Mouse (Mus musculus): ENCODE data around the gene Pmm1.
"Not testable (repeated sequence)": the region's sequence is repeated elsewhere in the genome, so short reads cannot be mapped to it uniquely, and the experiment has no call there.

Gene Pmm1

DNA sequence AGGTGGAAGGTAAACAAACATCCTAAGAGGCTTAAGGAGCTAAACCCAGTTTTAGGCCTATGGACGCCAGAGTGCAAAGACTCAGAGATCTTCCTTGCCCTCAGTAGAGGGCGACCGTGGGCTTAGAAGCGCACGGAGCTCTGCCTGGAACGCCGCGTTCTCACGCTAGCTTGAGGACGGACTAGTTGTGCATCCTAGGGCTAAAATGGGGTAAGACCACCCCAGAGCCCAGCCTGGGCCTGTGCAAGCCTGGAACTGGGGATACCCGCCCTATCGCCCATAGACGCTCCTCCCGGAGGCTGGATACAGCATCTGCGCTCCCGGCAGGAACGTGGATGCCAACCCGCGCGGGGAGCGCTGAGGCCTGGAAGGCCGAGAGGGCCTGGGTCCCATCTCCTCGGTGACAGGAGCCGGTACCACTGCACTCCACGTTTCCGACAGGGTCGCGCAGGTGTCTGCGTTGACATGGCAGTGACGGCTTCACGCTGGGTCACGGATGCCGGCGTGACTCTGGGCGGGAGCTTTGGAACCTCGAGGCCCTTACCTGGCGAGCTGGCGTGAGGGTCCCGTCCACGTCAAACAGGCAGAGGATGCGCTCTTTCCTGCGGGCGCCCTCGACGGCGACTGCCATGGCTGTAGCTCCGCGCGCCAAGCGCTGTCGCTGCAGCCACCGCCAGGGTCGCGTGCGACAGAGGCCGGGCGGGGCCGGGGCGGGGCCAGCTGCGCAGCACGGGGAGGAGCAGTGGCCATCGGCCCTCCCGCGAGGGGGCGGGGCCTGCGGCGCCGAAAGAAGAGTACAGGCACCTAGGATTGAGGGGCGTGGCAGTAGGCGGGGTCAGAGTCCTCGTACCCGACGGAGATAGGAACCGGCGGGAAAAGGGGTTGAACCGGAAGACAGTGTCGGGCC is at the start of gene Pmm1:
TSS of gene Pmm1 (minus strand) at position 760 of the 907 bp plus-strand sequence.
- DNase-seq (ENCODE audit: low read depth in 2 of 2, low spot score in 2 of 2): peak; percentile 96 to 98

DNA sequence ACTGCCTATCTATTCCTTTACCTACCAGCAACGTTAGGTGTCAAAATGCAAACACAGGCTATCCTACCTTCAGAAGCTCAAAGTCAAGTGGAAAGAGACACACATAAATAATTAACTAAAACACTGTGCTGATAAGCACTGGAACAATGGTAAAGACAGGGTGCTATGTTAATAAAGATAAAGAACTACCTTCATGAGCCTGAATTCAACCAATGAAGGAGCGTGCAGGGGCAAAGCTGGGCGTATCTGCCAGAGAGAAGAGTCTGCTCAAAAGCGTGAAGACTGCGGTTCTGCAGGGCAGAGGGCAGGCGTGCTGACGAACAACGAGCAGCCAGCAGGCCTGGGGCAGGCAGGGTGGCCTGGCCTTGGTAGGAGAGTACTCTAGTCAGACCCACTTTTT is 43.5 kb upstream of the Pmm1 start:
- DNase-seq (ENCODE audit: low read depth in 2 of 2, low spot score in 2 of 2): no peak

DNA sequence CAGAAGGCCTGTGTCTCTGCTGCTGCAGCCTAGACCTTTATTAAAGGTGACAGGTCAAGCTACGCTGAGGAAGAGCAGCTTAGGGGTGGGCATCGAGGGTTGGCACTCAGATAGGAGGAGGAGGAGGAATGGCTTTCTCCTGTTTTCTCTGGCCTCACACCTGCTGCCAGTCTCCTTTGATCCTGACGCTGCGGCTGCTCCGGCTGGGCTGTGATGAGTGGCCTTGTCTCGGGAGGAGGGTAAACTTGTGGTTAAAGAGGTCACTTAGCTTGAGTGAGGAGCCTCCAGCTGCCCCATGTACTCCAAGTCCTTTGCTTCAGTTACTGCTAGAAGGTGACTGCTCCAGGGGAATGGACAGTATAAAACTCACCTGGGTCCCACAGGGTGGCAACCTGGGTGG is 33.3 kb upstream of the Pmm1 start:
- no peak for DNase-seq (ENCODE audit: low read depth in 2 of 2, low spot score in 2 of 2)

DNA sequence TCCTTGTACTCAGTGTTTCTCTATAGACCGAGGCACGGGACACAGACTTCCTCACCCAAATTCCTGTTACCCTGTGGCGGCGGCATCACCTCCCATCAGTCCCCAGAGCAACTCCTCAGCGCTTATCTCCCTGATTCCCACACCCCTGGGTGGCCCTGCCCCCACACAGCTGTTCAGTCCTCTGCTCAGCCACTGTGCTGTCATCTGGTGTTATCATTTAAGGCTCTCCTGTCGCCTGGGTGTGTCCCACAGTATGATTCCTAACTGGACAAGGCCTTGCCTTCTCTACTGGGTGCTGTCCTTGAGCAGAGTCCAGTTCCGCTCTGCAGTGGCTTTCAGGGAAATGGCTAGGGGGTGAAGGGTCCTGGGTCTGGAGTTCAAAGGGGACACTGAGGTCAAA is 29.8 kb upstream of the Pmm1 start:
- no peak for DNase-seq (ENCODE audit: low read depth in 2 of 2, low spot score in 2 of 2)

DNA sequence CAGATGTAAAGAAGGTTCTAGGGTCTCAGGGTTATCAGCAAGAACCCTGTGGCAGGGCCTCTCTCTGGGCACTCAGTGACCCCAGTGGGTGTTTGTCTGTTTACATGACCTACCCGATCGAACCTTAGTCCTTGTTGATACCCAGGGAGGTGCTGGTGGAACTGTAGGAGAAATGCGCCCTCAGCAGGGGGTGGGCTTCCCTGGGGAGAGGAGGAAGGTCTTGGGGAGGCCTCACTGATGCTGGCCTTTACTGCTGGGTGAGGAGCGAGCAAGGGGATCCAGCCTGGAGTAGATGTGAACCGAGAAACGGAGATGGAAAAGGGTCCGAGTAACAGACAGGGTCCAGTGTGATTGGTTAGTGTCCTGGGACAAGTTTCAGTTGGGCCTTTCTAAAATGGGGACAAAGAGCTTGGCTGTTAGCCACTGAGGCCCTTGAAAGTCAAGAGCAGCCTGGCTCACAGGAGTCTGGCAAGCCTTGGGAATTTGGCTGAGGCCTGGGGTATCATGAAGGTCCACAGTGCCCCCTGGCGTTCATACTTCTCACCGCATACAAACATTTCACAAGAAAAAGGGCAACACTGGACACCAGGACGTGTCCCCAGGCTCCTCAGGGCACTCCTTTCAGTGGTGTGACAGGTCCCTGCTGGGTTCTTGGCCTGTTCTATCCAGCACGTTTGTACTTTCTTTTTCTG is 28.8 kb upstream of the Pmm1 start:
- DNase-seq (ENCODE audit: low read depth in 2 of 2, low spot score in 2 of 2): peak; percentile 29 to 63

DNA sequence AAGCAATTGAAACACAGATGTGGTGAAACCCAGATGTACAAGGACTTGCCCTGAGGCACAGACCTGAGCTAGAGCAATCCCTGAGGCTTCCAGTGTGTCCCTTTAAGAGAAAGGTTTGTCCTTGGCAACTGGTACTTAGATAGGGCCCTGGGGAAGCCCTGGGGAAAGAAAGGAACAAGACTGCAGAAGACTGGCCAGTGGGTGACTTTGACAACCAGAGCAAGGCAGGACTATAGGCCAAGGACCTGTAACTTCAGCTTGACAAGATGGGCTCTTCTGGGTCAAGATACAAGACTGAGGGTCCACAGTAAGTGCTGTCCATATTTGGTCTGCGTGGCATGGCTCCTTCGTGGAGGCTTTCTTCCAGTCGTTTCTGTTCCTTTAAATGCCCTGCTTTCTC is 26.9 kb upstream of the Pmm1 start, which contains the start of gene Xrcc6:
TSS of gene Xrcc6 (plus strand) at position 190 of the 400 bp plus-strand sequence.
- no peak for DNase-seq (ENCODE audit: low read depth in 2 of 2, low spot score in 2 of 2)

DNA sequence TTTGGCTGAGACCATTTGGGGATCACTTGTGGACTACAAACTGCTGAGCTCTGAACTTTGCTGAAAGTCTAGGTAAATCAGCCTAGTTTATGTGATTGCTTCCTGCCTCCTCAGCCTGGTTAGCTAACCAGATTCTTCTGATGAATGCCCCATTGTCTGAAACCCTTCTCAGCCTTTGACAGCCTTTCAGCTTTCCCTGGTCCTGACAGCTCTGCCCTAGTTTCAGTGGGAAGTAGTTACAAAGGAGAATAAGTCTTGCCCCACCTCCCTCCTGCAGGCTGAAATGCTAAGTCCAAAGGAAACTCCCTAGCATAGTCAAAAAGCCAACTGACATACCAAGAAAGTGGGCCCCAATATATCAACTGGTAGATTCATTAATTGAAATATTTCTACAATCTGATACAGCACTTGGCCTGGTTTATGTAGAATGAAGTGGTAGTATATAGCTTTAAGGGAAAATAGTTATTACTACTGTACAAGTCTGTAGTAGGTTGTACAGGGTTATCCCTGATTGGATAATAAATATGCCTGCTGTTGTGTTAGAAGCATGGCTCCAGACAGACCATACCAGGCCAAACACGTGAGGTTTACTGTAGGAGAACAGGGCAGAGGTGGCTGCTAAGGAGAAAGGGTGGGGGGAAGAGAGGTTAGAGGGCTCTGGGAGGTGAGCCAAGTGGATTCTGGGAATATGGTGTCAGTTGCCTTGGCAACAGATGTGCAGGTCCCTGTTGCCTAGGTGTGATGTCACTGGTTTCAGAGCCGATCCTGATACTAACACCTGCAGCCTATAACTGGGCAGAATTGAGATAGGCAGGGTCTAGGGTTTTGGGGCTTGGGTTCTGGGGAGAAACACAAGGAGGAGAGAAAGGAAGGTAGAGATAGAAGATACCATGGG is 24.8 kb upstream of the Pmm1 start:
- DNase-seq (ENCODE audit: low read depth in 2 of 2, low spot score in 2 of 2): no peak

DNA sequence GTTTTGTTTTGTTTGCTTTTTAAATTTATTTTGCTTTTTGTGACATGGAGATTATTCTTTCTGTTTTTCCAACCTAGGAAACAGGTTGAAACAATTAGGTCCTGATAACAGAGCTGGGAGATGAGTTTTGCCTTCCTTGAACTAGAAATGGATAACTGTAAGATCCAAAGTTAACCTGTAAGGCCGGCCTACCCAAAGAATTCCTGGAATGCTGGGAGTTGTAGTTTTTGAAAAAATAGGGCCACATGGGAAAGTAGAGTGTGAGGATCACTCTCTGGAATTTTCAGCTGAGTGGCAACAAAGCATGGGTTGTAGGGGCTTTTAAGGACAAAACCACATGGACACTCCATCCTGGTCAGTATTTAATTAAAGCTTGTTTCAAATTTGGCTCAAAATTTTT is 21.4 kb upstream of the Pmm1 start:
- no peak for DNase-seq (ENCODE audit: low read depth in 2 of 2, low spot score in 2 of 2)

DNA sequence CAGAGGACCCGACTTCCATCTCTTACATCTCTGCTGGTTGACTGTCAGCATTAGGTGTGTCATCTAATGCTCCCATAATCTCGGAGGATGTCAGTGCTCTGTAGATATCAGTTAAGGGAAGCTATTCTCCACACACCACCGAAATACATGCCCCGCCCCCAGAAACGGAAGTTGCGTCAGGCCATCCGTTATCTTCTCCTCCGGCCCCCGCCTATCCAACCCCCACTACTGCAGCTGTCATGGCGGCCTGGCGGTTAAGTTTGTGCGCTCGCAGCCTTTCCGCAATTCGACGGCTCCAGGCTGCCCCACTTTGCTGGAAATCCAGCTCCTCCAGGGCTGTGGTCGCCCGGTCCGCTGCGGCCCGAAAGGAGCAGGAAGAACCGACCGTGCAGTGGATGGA is 19.6 kb upstream of the Pmm1 start, which contains the start of gene 1700029P11Rik:
TSS of gene 1700029P11Rik (plus strand) at position 220 of the 400 bp plus-strand sequence.
- DNase-seq (ENCODE audit: low read depth in 2 of 2, low spot score in 2 of 2): no peak

DNA sequence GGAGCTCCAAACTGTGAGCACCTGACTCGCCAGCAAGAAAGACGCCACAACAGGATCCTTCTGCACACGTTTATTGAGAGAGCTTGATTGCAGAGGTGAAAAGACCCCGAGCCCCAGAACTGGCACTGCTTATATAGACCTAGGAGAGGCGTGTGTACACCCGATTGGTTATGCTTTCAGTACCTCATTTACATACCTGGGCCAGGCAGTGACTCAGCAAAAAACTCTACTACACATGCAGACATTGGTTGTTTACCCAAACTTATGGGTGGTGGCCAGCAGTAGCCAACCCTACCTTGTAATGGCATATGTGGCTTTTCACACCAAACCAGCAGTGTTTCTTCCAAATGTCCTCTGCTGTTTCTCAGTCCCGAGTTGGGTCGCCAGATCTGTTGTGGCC is 14.4 kb upstream of the Pmm1 start:
- not testable (repeated sequence) for DNase-seq (ENCODE audit: low read depth in 2 of 2, low spot score in 2 of 2)

DNA sequence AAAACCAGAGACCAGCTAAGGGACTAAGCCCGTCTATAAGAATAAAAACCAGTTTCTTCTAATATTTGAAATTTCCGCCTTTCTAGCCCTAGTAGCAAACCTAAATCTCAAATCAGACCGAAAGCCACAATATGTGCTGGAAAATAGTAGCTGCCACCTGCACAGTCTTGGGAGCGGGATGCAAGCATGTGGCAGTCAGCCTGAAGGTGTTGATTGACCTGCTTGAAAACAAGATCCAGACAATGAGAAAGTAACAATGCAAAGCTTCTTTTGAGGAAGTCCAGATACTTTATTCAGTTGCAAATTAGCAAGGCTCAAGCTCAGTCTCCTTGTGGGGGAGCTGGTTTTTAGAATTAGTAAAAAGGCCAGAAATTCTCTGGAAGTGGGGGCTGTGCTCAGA is 9.8 kb upstream of the Pmm1 start:
- not testable (repeated sequence) for DNase-seq (ENCODE audit: low read depth in 2 of 2, low spot score in 2 of 2)

DNA sequence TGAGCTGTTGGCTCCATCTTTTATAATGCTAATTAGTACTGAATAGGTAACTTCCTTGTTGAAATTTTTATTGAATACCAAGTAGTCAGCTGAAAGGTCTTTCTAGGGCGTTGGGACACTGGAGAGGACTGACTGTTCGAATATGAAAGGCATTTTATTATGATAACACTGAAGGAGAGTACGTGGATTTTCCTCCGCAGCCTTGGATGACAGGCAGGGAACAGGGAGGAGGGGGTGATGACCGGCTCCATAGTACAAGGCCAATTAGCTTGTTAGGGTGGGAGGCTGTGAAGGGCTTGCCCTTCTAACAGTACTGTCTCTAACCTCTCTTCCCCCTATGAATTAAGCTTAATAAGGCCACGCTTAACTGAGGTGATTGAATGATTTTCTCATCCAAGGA is 8.9 kb upstream of the Pmm1 start:
- not testable (repeated sequence) for DNase-seq (ENCODE audit: low read depth in 2 of 2, low spot score in 2 of 2)

DNA sequence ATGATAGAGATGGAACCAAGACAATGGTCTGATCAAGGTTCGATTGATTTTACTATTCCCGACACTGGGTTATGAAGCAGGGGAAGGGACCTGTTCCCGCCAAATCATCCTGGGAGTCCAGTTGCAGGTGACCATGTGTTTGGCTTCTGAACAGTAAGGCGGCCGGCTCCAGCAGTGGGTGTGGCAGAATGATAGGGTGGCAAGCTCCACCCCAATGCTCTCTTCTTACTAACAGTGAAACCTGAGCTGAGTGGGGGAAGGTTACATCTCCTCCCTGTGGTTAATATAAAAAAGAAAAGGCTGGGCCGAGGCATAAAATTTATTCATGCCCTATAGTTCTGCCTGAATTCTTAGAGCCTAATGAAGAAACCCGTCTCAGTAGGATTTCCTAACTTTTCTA is 8.4 kb upstream of the Pmm1 start:
- no peak for DNase-seq (ENCODE audit: low read depth in 2 of 2, low spot score in 2 of 2)

DNA sequence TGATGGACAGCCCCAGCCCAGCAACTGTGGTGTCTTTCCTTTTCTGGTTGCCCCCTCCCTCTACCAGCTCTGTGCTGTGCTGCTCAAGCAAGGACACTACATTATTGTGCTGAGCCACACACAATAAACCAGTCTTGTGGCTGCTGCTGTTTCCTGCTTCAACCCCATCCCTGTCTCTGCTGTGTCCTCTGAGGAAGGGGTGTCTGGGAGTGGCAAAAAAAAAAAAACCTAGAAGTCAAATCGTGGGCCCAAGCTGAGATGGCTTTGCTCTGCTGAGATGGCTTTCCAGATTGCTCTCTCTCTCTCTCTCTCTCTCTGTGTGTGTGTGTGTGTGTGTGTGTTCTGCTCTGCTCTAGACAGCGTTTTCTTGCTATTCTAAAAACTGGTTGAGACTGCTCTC is 7.7 kb upstream of the Pmm1 start:
- DNase-seq (ENCODE audit: low read depth in 2 of 2, low spot score in 2 of 2): no peak

DNA sequence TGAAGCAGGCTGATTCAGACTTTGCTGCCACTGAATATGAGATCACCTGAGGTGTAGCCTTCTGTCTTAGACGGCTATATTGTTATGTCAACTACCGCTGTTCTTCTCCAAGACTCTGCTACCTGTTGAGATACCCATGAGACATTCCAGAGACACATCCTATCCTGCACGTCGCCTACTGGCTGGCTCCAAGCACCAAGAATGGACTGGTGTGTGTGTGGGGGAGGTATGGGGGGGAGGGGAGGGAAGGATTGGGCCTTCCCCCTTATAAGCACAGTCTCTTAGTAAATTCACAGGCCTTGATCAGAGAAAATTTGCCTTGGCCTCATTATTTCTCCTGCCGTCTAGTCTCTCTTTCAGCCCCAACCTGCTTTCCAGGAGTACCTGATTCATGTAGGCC is 7.1 kb upstream of the Pmm1 start:
- DNase-seq (ENCODE audit: low read depth in 2 of 2, low spot score in 2 of 2): no peak

DNA sequence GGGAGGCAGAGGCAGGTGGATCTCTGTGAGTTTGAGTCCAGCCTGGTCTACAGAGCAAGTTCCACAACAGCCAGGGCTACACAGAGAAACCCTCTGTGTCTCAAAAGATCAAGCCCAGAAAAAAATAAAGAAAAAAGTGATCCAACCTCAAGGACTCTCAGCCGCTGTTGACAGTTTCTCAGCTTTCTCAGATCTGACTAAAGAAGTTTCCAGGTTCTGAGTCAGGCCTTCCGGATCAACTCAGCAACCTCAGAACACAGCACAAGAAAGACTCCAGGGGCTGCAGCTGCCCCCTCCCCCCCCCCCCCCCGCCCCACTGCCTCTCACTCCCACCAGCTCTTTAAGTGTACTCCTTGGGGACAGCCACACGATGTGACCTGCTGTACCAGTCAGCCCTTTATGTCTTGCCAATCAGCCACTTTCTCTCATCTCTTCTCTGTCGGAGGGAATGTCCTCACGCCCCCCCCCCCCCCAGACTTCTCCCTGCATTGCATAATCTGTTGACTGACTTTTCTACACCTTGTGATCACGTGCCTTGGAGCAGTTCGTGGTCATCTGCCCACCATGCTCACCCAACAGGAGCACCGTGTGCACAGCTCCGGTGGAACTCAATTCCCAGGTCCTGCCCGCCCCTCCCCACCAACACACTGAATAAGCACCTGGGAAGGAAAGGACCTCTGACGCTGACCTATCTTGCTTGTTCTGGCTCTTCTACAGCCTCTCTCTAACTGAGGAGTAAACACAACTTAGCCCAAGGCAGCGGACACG is 5.5 kb upstream of the Pmm1 start:
- DNase-seq (ENCODE audit: low read depth in 2 of 2, low spot score in 2 of 2): no peak

DNA sequence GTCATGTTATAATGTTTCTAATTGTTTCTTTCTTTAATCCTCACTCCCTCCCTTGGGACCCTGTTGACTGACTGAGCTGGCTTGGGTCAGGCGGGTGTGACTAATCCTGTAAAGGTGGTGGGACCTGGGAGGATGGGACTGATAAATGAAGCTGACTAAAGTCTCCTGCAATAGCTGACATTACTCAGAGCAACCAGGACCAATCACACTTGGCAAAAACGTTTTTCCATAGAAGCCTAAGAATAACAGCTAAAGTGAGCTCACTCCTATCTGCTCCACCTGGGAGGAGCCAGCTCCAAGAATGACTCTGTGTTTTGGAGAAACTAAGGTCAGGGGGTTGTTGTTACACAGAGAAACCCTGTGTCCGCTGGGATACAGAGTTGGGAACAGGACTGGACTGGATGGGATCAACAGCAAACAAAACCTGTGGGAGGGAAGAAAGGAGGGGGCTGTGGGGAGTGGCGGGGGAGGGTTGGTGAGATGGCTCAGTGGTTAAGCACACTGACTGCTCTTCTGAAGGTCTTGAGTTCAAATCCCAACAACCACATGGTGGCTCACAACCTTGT is 4.3 kb upstream of the Pmm1 start:
- DNase-seq (ENCODE audit: low read depth in 2 of 2, low spot score in 2 of 2): no peak

DNA sequence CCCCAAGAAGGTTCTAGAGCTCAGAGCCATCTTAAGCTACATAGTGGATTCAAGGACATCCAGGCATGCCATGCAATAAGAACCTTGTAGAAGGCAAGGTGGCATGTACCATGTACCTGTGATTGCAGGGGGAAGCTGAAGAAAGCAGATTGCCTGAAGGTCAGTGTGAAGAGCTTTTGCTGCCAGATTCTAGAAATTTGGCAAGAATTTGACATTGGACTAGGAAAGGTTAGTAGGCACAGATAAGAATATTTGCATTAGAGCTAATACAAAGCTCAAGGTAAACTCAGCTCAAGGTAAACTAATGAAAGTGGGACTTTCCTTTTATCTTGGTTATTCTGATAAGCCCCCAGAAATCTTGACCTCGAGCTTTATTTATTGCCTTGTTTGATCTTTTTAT is 3.5 kb upstream of the Pmm1 start:
- no peak for DNase-seq (ENCODE audit: low read depth in 2 of 2, low spot score in 2 of 2)

DNA sequence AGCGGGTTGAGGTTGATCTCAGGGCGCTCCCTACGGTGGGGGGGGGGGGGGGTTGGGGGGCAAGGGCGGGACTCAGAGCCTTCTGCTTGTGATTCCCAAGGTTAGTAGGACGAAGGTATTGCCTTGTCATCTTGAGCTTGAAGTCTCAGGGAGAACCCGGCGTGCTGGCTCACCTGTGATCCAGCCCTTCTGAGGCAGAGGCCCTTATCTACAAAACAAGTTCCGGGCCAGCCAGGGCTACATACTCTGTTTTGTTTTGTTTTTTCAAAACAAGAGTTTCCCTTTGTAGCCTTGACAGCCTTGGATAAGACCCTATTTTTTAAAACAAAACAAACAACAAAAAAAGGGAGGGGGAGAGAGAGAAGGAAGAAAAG is 335 bp upstream of the Pmm1 start:
- no peak for DNase-seq (ENCODE audit: low read depth in 2 of 2, low spot score in 2 of 2)

DNA sequence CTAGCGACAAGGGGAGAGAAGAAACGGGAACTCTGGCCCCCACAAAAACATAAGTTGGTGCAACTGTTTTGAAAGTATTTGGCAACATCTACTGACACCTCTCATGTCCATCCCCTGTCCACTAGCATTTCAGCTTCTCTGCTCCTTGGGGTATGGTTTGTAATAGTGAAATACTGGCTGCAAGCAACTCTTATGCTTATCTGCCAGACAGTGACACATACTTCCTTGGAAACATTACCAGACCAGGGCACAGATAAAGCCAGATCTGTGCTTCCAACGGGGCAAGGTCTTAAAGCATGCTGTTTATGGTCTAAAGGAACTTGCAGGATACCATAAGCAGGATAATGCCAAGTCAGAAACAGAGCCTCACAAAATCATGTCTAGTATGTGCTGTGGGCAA is 1.8 kb downstream of the Pmm1 start:
- DNase-seq (ENCODE audit: low read depth in 2 of 2, low spot score in 2 of 2): no peak
